Mouse (Mus musculus): ENCODE results near the gene Plxnb1. TPM values are rescaled to one million over a fixed set of nuclear protein-coding genes. Genes with fewer than 3 reads are reported as not detected.

Gene Plxnb1
- polyA plus RNA-seq, 1 experiment from 2014 or later = 7.8 TPM

DNA sequence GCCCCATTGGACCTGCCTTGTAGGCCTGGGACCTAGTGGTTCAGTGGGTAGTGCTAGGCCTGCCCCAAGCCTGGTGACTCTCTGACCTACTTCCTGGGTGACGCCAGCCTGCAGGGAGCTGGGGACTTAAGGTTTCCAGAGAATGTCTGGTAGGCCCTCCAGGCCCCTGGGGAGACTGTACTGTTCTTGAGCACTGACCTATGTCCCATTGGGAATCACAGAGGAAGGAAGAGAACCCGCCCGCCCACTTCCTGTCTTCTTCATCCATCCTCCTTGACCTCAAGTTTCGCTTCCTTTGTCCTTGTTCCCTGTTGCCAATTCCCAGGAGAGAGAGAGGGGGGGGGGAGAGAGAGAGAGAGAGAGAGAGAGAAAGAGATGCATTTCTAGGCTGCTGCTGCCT, 22.9 kb downstream of the Plxnb1 start:
- no peak overlapping the region for H3K9ac ChIP-seq (ENCODE audit: low read length)
- H3K9me3 ChIP-seq (replicated peaks; ENCODE audit: control insufficient read depth, low read length) = no peaks in the 10 kb centered on the region
- no peak overlapping the region for H3K4me3 ChIP-seq (ENCODE audit: low read length)
- no peak for ATAC-seq (replicated peaks; ENCODE audit: extremely low read depth, insufficient read depth, low FRiP score)
- no peak overlapping the region for H3K27ac ChIP-seq (ENCODE audit: low read length)
- H3K36me3 ChIP-seq (ENCODE audit: control insufficient read depth, insufficient read depth) = peaks cover 46% of the 10 kb centered on the region
- H3K4me2 ChIP-seq (ENCODE audit: low read depth, low read length) = no peak overlapping the region
- 81% methylated on average over 4 of the region's 4 CpGs for WGBS
- peaks cover 4% of the 10 kb centered on the region; the same call in 1 of the 2 replicates for H3K4me1 ChIP-seq (ENCODE audit: control insufficient read depth, insufficient read depth, low read length)
- H3K27me3 ChIP-seq (ENCODE audit: control insufficient read depth, insufficient read depth, low read length) = no peaks in the 10 kb centered on the region

- H3K9me3 ChIP-seq (replicated peaks; ENCODE audit: control insufficient read depth, low read length) = no peaks in the 10 kb centered on the region
- H3K4me3 ChIP-seq (ENCODE audit: low read length) = no peak overlapping the region
- no peak overlapping the region for H3K27ac ChIP-seq (ENCODE audit: low read length)
- H3K27me3 ChIP-seq (ENCODE audit: control insufficient read depth, insufficient read depth, low read length) = no peaks in the 10 kb centered on the region
- 76% methylated on average over 9 of the region's 9 CpGs for WGBS
- peaks cover 33% of the 10 kb centered on the region for H3K36me3 ChIP-seq (ENCODE audit: control insufficient read depth, insufficient read depth)
- H3K4me2 ChIP-seq (ENCODE audit: low read depth, low read length) = no peak overlapping the region
- no peak for ATAC-seq (replicated peaks; ENCODE audit: extremely low read depth, insufficient read depth, low FRiP score)
- no peak overlapping the region for H3K9ac ChIP-seq (ENCODE audit: low read length)
- peaks cover 4% of the 10 kb centered on the region; the same call in 1 of the 2 replicates for H3K4me1 ChIP-seq (ENCODE audit: control insufficient read depth, insufficient read depth, low read length)
These were observed 24.4 kb downstream of the Plxnb1 start for GRCm38 (mm10) chr9:109119571-109119970.

DNA sequence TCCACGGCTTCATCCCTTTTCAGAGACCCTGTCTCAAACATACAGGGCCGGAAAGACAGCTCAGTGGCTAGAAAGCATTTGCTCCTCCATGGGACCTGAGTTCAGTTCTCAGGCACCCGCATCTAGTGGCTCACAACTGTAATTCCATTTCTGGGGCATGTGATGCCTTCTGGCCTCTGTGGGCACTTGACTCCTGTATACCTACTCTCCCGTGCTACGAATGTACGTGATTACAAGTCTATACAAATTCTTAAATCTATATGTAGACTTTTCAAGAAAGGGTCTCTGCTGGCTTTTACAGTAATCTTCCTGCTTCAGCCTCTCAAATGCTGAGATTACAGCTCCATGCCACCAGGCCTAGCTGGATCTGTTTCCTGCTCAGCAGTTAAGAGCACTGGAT, 25.8 kb downstream of the Plxnb1 start:
- WGBS = 90% methylated on average over 6 of the region's 6 CpGs
- Histone ChIP-seq H3K27ac (ENCODE audit: low read length) (no peak overlapping the region), H3K4me2 (ENCODE audit: low read depth, low read length) (no peak overlapping the region), H3K27me3 (ENCODE audit: control insufficient read depth, insufficient read depth, low read length) (no peaks in the 10 kb centered on the region), H3K36me3 (ENCODE audit: control insufficient read depth, insufficient read depth) (peaks cover 21% of the 10 kb centered on the region), H3K4me3 (ENCODE audit: low read length) (no peak overlapping the region), H3K9ac (ENCODE audit: low read length) (no peak overlapping the region), H3K4me1 (ENCODE audit: control insufficient read depth, insufficient read depth, low read length) (peaks cover 4% of the 10 kb centered on the region; the same call in 1 of the 2 replicates), H3K9me3 (replicated peaks; ENCODE audit: control insufficient read depth, low read length) (no peaks in the 10 kb centered on the region)
- ATAC-seq (replicated peaks; ENCODE audit: extremely low read depth, insufficient read depth, low FRiP score) = no peak

DNA sequence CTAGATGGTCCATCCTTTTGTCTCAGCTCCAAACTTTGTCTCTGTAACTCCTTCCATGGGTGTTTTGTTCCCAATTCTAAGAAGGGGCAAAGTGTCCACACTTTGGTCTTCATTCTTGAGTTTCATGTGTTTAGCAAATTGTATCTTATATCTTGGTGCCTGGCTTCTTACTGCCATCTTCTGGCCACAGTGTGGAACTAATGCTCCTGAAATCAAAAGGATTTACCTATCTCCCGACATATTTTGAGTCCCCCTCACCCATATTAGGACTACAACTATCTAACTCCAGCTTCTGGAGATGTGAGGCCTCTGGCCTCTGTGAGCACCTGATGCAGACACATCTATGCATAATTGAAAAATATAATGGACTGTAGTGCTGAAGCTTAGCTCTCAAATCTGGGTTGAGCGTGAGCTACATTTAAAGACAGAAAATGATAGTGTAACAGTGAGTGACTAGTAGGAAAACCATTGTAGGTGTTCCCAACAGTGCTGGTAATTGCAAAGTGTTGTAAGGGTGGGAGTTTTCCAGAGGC, 27.4 kb downstream of the Plxnb1 start:
- Histone ChIP-seq H3K4me3 (ENCODE audit: low read length) (no peak overlapping the region), H3K36me3 (ENCODE audit: control insufficient read depth, insufficient read depth) (peaks cover 10% of the 10 kb centered on the region; the same call in 1 of the 2 replicates), H3K27ac (ENCODE audit: low read length) (no peak overlapping the region), H3K4me1 (ENCODE audit: control insufficient read depth, insufficient read depth, low read length) (peaks cover 4% of the 10 kb centered on the region; the same call in 1 of the 2 replicates), H3K9ac (ENCODE audit: low read length) (no peak overlapping the region), H3K27me3 (ENCODE audit: control insufficient read depth, insufficient read depth, low read length) (no peaks in the 10 kb centered on the region), H3K4me2 (ENCODE audit: low read depth, low read length) (no peak overlapping the region), H3K9me3 (replicated peaks; ENCODE audit: control insufficient read depth, low read length) (no peaks in the 10 kb centered on the region)
- ATAC-seq (replicated peaks; ENCODE audit: extremely low read depth, insufficient read depth, low FRiP score) = no peak
- 40% methylated on average over 2 of the region's 2 CpGs for WGBS

GRCm38 (mm10) chr9:109123266-109123665, 28.1 kb downstream of the Plxnb1 start:
- ATAC-seq (replicated peaks; ENCODE audit: extremely low read depth, insufficient read depth, low FRiP score) = no peak
- 33% methylated on average over 6 of the region's 6 CpGs for WGBS

GRCm38 (mm10) chr9:109124164-109124563, 29.0 kb downstream of the Plxnb1 start:
- Histone ChIP-seq H3K4me2 (ENCODE audit: low read depth, low read length) (no peak overlapping the region), H3K27me3 (ENCODE audit: control insufficient read depth, insufficient read depth, low read length) (no peaks in the 10 kb centered on the region), H3K9ac (ENCODE audit: low read length) (no peak overlapping the region), H3K27ac (ENCODE audit: low read length) (no peak overlapping the region), H3K9me3 (replicated peaks; ENCODE audit: control insufficient read depth, low read length) (no peaks in the 10 kb centered on the region), H3K4me1 (ENCODE audit: control insufficient read depth, insufficient read depth, low read length) (peaks cover 4% of the 10 kb centered on the region; the same call in 1 of the 2 replicates), H3K36me3 (ENCODE audit: control insufficient read depth, insufficient read depth) (no peaks in the 10 kb centered on the region), H3K4me3 (ENCODE audit: low read length) (no peak overlapping the region)
- no peak for ATAC-seq (replicated peaks; ENCODE audit: extremely low read depth, insufficient read depth, low FRiP score)
- WGBS = 75% methylated on average over 3 of the region's 3 CpGs

More at GRCm38 (mm10) chr9:109123266-109123665, 28.1 kb downstream of the Plxnb1 start:
- Histone ChIP-seq H3K4me2 (ENCODE audit: low read depth, low read length) (no peak overlapping the region), H3K27me3 (ENCODE audit: control insufficient read depth, insufficient read depth, low read length) (no peaks in the 10 kb centered on the region), H3K4me3 (ENCODE audit: low read length) (no peak overlapping the region), H3K9ac (ENCODE audit: low read length) (no peak overlapping the region), H3K27ac (ENCODE audit: low read length) (no peak overlapping the region), H3K36me3 (ENCODE audit: control insufficient read depth, insufficient read depth) (peaks cover 4% of the 10 kb centered on the region; the same call in 1 of the 2 replicates), H3K4me1 (ENCODE audit: control insufficient read depth, insufficient read depth, low read length) (peaks cover 4% of the 10 kb centered on the region; the same call in 1 of the 2 replicates), H3K9me3 (replicated peaks; ENCODE audit: control insufficient read depth, low read length) (no peaks in the 10 kb centered on the region)

DNA sequence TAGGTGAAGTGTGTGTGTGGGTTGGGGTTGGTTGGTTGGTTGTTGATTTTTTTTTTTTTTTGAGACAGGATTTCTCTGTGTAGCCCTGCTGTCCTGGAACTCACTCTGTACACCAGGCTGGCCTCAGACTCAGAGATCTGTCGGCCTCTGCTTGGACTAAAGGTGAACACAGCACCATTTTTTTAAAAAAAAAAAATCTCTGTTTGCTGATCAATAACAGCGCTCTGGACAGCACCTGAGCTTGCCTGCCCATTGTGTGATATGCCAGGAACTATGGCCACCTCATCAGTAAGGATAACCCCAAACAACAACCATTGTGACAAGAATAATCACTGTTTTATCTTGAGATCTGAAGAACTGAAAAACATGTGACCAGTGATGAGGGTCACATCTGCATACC, 29.9 kb downstream of the Plxnb1 start:
- ATAC-seq (replicated peaks; ENCODE audit: extremely low read depth, insufficient read depth, low FRiP score) = no peak

DNA sequence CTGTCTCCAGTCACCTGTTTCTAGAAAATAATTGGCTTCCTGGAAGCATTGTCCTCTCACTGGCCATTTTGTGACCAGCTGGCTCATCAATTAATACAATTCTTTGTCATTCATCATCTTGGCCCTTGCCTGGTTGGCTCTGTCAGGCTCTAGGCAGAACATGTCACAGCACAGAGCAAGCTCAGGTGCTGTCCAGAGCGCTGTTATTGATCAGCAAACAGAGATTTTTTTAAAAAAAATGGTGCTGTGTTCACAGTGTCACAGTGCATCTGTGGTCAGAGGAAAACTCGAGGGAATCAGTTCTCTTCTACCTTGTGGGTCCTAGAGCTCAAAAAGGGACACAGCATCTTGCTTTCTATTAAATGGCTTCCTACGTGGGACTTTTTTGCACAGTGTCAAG, 30.3 kb downstream of the Plxnb1 start:
- ATAC-seq (replicated peaks; ENCODE audit: extremely low read depth, insufficient read depth, low FRiP score) = no peak
- Histone ChIP-seq H3K27me3 (ENCODE audit: control insufficient read depth, insufficient read depth, low read length) (no peaks in the 10 kb centered on the region), H3K4me3 (ENCODE audit: low read length) (no peak overlapping the region), H3K36me3 (ENCODE audit: control insufficient read depth, insufficient read depth) (no peaks in the 10 kb centered on the region), H3K9me3 (replicated peaks; ENCODE audit: control insufficient read depth, low read length) (no peaks in the 10 kb centered on the region), H3K4me2 (ENCODE audit: low read depth, low read length) (no peak overlapping the region), H3K4me1 (ENCODE audit: control insufficient read depth, insufficient read depth, low read length) (peaks cover 4% of the 10 kb centered on the region; the same call in 1 of the 2 replicates), H3K9ac (ENCODE audit: low read length) (no peak overlapping the region), H3K27ac (ENCODE audit: low read length) (no peak overlapping the region)
- WGBS = 68% methylated on average over 3 of the region's 3 CpGs

More for the DNA sequence above, 29.9 kb downstream of the Plxnb1 start:
- Histone ChIP-seq H3K36me3 (ENCODE audit: control insufficient read depth, insufficient read depth) (no peaks in the 10 kb centered on the region), H3K9ac (ENCODE audit: low read length) (no peak overlapping the region), H3K9me3 (replicated peaks; ENCODE audit: control insufficient read depth, low read length) (no peaks in the 10 kb centered on the region), H3K27me3 (ENCODE audit: control insufficient read depth, insufficient read depth, low read length) (no peaks in the 10 kb centered on the region), H3K4me1 (ENCODE audit: control insufficient read depth, insufficient read depth, low read length) (peaks cover 4% of the 10 kb centered on the region; the same call in 1 of the 2 replicates), H3K4me2 (ENCODE audit: low read depth, low read length) (no peak overlapping the region), H3K4me3 (ENCODE audit: low read length) (no peak overlapping the region), H3K27ac (ENCODE audit: low read length) (no peak overlapping the region)
- 75% methylated on average over 2 of the region's 2 CpGs for WGBS

- H3K27ac ChIP-seq (ENCODE audit: low read length) = no peak overlapping the region
- H3K4me1 ChIP-seq (ENCODE audit: control insufficient read depth, insufficient read depth, low read length) = peaks cover 4% of the 10 kb centered on the region; the same call in 1 of the 2 replicates
- H3K36me3 ChIP-seq (ENCODE audit: control insufficient read depth, insufficient read depth) = no peaks in the 10 kb centered on the region
- WGBS = 77% methylated on average over 4 of the region's 4 CpGs
- no peaks in the 10 kb centered on the region for H3K27me3 ChIP-seq (ENCODE audit: control insufficient read depth, insufficient read depth, low read length)
- ATAC-seq (replicated peaks; ENCODE audit: extremely low read depth, insufficient read depth, low FRiP score) = no peak
- no peak overlapping the region for H3K4me2 ChIP-seq (ENCODE audit: low read depth, low read length)
- H3K4me3 ChIP-seq (ENCODE audit: low read length) = no peak overlapping the region
- no peak overlapping the region for H3K9ac ChIP-seq (ENCODE audit: low read length)
- H3K9me3 ChIP-seq (replicated peaks; ENCODE audit: control insufficient read depth, low read length) = no peaks in the 10 kb centered on the region
These were observed 31.9 kb downstream of the Plxnb1 start for GRCm38 (mm10) chr9:109127076-109127475.

Data from heart, embryonic 16.5 days (tissue).